Mouse (Mus musculus) brain, embryonic 14.5 days (tissue): ENCODE results near the gene Acyp2.

Experiments
- CTCF ChIP-seq: fragments of 200-500 bp; IDR thresholded peaks from 2 replicates; pipeline ENCODE4 v1.5.1; 2012; ENCODE audit warnings: inconsistent platforms, mild to moderate bottlenecking, moderate library complexity, borderline replicate concordance; ENCODE audit not compliant: insufficient read depth, insufficient read length; ENCODE audit errors: extremely low read depth
- POLR2A ChIP-seq: fragments of 200-500 bp; IDR thresholded peaks from 2 replicates; pipeline ENCODE4 v1.6.1; 2012; ENCODE audit warnings: mild to moderate bottlenecking, inconsistent platforms, borderline replicate concordance; ENCODE audit not compliant: poor library complexity, insufficient read depth, insufficient read length, severe bottlenecking; ENCODE audit errors: extremely low read depth

DNA sequence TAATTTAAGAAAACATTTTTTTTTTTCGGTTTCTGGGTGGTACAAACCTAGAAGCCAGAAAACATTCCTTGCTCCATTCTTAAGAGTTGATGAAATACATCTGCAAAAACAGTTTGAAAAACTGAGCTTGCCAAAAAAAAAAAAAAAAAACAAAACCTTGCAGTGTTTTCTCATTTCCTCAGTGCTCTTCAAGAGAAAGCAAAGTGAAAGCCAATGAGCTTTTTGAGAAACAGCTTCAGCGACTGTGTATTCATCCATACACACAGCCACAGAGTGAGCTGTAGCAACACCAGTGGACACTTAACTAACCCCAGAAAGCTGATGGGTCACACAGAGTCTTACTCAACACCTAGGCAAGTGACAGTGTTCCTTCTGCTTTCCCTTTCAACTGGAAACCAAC lies 69.4 kb downstream of the Acyp2 start:
- TF ChIP-seq POLR2A = no peak
- TF ChIP-seq CTCF = no peak
